Mouse (Mus musculus) cortical plate, adult 2 months (tissue): ENCODE data around the gene Rassf4.

Source experiments
- CTCF ChIP-seq: fragments of 200-500 bp; IDR thresholded peaks from 2 replicates; pipeline ENCODE4 v1.5.1; 2011; ENCODE audit warnings: mild to moderate bottlenecking, control low read depth, low read length; ENCODE audit not compliant: insufficient read depth; ENCODE audit errors: extremely low read depth
- POLR2A ChIP-seq: fragments of 200-500 bp; IDR thresholded peaks from 2 replicates; pipeline ENCODE4 v1.6.1; 2011; ENCODE audit warnings: mild to moderate bottlenecking, low read length, control low read depth; ENCODE audit not compliant: insufficient read depth; ENCODE audit errors: extremely low read depth

DNA sequence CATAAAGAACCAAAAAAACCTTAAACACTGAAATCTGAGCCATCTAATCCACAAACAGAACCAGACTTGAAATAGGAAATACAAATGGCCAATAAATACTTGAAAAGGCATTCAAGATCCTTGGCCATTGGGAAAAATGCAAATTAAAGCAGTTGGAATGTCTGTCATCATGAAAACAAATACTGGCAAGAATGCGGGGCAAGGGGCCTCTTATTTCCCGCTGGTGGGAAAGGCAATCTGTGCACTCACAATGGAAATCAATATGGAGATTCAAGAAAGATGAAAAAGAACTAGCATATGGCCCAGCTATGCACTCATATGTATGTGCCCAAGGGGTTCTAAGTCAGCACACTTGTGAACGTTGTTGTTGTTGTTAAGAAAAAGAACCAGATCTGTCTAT is 6.9 kb downstream of the Rassf4 start:
- TF ChIP-seq CTCF (no peak), POLR2A (no peak)
